Mouse (Mus musculus): Measurements from ENCODE around the gene Mob4. TPM values are rescaled to one million over a fixed set of nuclear protein-coding genes. Genes with fewer than 3 reads are reported as not detected.
A peak's percentile ranks its signal among the peaks of the same experiment; 100 is the strongest.

The Mob4 gene
- total RNA-seq, 1 experiment from 2014 or later: 119 TPM

DNA sequence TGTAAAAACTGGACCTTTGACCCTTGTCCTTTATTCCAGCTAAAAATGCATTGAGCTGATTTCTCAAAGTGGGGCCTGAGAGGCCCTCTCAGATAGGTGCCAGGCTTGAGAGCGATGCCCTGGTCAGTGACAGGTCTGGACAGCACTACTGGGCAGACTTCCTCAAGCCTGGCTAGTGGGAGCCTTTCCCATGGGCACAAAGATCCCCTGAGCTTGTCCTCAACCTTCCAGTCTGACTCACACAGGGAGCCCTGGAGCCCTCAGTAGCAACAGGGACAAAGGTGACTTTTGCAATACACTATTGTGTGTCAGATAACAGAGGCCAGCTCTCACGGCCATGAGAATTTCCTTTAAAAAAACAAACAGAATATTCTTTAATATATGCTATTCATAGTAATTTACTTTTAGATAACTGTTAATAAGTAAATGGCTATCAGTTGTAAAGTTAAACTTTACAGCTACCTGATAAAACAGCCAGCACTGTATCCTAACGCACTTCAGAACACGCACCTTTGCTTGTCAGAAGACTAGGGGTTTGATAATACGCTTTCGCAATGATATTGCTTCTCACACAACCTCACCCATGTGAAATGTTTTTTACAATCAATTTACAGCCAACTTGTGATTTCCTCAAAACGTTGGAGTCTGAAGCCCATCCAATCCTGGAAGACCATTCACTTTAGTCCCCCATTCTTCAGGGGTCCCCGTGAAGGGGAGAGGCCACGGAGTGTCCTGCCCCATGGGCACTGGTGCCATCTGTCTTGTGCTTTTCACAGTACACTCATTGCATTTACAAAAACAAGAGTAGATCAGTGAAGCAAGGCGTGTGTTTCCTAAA, 42.9 kb downstream of the Mob4 start:
- no peak for ATAC-seq (replicated peaks; ENCODE audit: insufficient number of reproducible peaks, low FRiP score, low TSS enrichment, poor library complexity, severe bottlenecking)

DNA sequence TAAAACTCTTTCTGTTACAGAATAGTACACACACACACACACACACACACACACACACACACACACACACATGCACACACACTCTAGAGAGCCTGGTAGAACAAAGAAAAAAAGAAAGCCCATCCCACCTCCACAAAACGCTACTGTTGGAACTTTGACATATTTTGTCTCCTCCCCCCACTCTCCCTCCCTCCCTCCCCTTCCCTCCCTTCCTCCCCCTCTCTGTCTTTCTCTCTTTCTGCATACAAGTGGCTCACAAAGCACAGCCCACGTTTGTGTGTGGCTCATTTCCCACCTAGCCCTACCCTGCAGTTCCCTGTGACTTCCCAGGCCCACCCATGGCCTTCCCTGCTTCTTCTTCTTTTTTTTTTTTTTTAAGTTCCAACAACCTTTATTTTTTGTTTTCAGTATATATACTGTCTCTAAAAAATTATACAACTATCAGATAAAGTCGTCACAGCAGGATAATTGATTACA, 43.6 kb downstream of the Mob4 start:
- ATAC-seq (replicated peaks; ENCODE audit: insufficient number of reproducible peaks, low FRiP score, low TSS enrichment, poor library complexity, severe bottlenecking): no peak

DNA sequence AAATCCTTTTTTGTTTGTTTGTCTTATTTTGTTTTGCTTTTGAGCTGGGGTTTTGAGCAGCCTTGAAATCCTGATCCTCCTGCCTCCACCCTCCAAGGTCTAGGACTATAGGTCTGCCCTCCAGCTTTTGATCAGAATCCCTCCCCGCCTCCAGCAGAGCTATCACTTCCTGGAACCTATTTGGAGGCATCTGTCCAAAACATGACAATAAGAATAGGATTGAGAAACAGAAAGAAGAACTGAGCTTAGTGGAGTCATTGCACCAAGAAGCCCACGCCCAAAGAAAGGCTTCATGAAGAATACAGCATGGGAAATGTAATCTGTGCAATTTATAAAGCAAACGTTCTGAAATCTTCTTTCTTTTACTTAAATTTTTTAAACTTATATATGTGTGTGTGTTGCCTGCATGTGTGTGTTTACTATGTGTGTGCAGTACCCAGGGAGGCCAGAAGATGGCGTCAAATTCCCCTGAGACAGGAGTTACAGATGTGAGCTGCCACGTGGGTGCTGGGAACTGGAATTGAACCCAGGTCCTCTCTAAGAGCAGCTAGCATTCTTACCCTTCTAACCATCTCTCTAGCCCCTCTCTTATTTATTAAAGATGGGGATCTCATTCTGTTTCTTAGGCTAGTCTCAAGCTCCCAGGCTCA, 49.0 kb downstream of the Mob4 start:
- 0 out of 2 replicates have a peak, but pooled peaks have one; percentile 44 for ATAC-seq (replicated peaks; ENCODE audit: insufficient number of reproducible peaks, low FRiP score, low TSS enrichment, poor library complexity, severe bottlenecking)

DNA sequence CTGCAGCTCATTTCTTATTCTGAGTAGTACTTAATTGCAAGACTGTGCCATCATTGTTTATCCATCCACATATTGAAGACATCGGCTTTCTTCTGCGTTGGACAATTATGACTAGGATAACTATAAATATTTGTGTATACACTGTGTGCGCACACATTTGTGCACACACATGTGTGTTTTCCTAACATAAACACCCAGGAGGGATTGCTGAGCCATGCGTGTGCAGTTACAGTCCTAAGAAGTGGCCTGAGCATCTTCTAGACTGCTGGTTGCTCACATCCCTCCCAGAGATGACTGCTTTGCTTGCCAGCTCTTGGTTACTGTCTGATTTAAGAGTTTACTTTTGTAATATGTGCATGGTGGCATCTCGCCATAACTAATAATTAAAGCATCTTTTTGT, 51.4 kb downstream of the Mob4 start:
- ATAC-seq (replicated peaks; ENCODE audit: insufficient number of reproducible peaks, low FRiP score, low TSS enrichment, poor library complexity, severe bottlenecking): no peak

DNA sequence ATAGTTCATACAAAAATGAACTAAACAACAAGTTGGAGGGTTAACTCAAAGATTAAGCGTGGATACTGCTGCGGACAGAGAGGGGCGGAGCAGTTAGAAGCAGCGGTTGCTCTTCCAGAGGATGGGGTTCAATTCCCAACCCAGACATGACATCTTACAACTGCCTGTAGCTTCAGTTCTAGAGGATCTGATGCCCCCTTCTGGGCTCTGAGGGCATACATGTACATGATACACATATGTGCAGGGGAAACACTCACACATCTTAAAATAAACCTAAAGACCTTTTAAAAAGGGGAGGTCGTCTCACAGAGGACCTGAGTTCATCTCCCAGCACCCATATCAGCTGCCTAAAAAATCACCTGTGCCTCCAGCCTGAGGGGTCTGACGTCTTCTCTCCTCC, 54.7 kb downstream of the Mob4 start:
- no peak for ATAC-seq (replicated peaks; ENCODE audit: insufficient number of reproducible peaks, low FRiP score, low TSS enrichment, poor library complexity, severe bottlenecking)

DNA sequence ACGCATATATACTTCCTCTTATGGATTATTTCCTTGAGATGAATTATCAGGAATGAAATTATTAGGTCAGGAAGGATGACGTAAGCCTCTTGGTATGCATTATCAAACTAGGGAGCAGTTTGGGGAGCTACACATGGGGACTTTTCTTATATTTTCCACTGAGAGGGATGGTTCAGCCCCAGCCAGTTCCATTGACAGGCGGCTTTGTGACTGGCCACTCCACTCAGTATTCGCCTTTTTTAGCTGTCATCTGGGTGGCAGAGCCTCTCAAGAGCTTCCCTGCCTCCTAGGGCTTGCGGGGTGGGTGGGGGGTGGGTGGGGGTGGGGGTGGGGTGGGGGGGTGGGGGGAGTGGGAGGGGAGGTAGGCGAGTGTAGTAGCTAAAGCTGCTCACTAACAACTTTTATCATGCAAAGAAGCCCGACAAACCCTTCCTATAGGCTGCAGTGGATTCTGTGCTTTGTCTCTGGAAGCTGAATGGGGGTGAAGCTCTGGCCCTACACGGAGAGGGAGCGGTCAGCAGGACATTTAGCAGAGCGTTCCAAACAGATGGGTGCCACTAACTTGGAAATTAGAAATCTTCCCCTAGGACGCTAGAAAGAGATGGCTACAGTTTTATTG, 55.7 kb downstream of the Mob4 start:
- no peak for ATAC-seq (replicated peaks; ENCODE audit: insufficient number of reproducible peaks, low FRiP score, low TSS enrichment, poor library complexity, severe bottlenecking)

DNA sequence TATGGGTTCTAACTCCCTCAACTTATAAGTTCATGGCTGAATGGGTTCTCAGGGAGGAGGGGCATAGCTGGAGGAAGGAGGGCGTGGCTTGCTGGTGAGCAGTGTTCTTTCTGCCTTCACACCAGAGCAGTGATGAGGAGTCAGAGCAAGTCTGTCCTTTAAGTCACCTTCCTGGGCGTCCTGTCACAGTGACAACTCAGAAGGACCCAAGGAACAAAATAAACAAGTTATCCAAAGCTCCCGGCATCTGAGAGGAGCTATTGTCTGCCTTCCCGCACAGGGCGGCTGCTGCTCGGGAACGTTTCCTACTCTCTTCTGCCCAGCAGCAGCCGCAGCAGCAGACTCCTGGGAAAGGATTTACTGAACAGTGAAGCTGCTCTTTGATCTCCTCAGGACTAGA, 61.0 kb downstream of the Mob4 start:
- no peak for ATAC-seq (replicated peaks; ENCODE audit: insufficient number of reproducible peaks, low FRiP score, low TSS enrichment, poor library complexity, severe bottlenecking)

DNA sequence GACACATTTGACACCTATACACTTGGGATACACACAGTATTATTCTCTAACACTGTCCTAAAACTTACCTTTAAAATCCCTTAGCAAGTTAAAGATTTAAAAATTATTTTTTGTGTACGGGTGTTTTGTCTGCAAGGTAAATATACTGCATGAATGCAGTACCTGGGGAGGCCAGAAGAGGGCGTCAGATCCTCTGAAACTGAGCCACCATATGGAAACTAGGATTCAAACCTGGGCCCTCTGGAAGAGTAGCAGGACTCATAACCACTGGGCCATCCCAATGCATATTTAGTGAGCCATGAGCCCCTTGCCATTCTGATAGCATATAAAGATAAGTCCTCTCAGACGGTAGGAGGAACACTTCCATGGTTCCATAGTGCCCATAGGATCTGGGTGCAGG, 61.8 kb downstream of the Mob4 start:
- ATAC-seq (replicated peaks; ENCODE audit: insufficient number of reproducible peaks, low FRiP score, low TSS enrichment, poor library complexity, severe bottlenecking): no peak

DNA sequence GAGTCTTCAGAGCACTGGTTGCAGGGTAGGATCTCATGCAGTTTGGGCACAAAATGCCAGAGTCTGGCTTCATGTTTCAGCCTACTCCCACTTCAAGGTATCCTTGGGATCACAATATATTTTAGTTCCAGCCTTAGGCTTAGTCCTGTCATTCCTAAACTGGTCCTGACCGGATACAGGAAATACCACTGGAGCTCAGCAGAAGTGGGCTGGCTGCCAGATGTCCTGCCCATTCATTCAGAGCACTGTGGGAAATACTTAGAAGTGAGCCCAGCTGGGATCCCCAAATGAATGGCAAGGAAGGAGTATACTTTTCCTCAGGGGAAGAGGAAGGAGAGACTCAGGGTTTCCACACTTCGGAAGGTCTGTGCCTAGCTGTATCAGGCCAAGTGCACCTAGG, 62.3 kb downstream of the Mob4 start:
- no peak for ATAC-seq (replicated peaks; ENCODE audit: insufficient number of reproducible peaks, low FRiP score, low TSS enrichment, poor library complexity, severe bottlenecking)

DNA sequence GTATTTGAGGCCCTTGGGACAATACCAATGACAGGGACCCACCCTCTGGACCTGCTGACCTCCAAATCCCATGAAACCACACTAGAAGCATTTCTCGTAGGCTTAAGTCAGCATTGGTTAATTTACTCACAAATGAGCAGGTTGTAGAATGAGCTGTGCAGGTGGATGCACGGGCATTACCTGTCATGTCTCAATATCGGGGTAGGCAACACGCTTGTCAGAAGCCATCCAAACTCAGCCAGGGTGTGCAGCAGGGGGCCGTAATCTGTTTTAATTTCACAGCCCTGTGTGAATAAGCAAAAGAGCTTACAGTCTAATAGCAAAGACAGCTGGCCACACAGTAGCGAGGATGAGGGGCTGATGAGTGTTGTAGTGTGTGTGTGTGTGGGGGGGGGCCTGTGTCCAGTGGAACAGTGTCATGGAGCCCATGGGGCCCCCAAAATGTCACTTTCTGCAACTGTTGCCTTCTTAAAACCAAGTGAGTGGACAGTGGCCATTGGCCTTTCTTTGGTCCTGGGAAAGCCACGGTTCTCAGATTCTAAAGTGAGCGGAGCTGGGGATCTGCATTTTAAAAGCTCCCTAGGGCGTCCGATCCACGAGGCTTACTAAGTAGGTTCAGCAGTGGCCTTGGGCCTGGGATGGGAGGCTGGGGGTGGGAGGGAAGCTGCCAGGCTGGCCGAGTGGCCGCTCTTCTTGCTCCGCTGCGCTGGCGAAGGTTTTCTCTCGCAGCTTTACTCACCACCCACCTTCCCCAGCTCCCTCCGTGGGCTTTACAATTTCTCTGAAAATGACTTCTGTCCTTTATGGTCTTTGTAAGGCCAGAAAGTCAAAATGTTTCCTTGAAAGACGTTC, 63.3 kb downstream of the Mob4 start:
- ATAC-seq (replicated peaks; ENCODE audit: insufficient number of reproducible peaks, low FRiP score, low TSS enrichment, poor library complexity, severe bottlenecking): no peak

DNA sequence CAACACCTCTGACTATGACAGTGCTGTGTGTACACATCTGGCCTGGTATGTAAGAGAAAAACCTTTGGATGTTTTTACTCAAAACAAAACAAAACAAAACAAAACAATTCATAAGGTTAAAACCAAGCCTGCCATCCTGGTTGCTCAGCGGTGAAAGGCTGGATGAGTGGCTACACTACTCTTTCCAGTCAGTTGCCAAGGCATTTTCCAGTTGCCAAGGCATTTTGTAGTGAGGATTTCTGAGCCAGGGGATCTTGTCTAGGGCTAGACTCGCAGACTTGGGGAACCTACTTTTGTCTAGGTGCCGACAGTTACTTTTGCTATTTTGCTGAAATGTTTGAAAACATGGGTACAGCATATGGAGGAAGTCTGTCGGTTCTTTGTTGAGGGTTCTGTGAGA, 64.0 kb downstream of the Mob4 start:
- ATAC-seq (replicated peaks; ENCODE audit: insufficient number of reproducible peaks, low FRiP score, low TSS enrichment, poor library complexity, severe bottlenecking): no peak

DNA sequence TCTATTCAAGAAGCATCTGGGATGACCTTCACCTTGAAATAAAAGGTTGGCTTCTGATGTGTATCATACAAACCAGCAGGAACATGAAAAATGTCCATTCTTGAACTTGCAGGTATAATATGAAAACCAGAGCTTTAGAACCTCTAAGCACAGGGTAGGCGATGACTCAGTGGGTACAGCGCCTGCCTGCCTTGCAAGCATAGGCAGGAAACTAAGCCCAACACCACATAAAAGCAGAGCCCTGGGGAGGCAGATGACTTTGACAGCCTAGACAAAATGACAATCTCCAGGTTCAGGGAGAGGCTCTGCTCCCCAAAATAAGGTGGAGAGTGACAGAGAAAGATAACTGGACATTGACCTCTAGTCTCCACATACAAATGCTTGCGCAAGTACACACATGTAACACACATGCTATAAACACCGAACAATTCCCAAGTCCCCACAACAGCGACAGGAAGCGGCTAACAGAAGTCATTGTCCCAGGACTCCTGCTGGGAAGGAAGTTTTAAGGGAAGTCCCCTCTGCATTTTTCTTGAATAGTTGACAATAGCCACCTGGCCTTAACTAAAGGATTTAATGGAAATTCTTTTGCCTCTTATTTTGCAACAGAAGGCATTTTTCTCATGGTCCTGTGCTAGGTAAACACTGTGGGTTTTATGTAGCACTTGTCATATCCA, 65.4 kb downstream of the Mob4 start:
- no peak for ATAC-seq (replicated peaks; ENCODE audit: insufficient number of reproducible peaks, low FRiP score, low TSS enrichment, poor library complexity, severe bottlenecking)

DNA sequence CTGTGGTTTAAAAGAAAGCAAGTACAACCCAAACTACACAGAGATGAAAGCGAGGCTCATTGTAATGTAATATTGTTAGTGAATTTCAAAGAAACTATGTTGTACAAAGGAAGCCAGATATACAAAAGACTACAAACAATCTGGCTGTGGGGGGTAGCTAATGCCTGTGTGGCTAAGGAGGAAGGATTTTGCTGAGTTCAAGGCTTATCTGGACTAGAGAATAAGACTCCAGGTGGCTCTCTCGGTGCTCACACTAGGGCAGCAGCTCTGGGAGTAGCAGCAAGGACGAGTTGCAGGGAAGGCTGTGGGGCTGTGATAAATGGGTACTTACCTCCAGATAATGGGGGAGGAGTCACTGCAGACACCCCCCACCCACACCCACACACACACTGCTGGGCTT, 67.7 kb downstream of the Mob4 start:
- no peak for ATAC-seq (replicated peaks; ENCODE audit: insufficient number of reproducible peaks, low FRiP score, low TSS enrichment, poor library complexity, severe bottlenecking)

DNA sequence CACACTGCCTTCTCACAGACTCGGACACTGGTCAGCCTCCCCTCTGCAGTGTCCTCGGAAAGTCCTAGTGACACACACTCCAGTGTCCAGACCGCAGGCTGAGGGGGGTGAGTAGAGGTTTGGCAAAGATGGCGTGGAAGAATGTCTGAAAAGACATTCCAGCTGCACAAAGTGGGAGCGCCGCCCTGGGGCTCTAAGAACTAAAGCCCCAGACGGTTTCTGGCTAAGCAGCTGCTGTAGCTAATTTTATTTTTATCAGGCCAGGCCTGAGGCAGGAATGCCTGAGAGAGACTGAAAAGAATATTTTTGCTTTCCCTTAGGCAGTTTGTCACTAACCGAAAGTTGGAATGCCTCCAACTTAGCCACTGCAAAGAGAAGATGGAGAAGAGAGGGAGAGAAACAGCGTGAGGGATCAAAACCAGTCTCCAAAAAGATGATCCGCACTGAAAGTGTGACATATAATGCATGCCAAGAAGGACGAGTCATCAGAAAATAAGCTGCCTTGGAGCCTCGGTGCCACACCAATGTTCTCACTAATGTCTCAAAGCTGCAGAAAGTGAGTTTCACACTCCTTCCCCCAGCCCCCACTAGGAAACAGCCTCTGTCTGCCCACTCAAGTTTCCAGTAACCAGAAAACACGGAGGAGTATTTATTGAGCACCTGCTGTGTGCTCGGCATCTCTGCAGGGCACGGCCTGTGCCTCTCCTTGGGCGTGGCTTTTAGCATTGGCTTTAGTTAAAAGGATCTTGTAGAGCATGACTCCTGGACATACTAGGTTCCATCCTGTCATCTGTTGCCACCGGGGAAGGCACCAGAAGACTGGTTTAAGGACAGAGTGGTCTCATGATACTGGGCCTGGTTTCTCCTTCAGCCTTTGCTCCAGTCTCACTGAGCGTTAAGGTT, 71.1 kb downstream of the Mob4 start:
- ATAC-seq (replicated peaks; ENCODE audit: insufficient number of reproducible peaks, low FRiP score, low TSS enrichment, poor library complexity, severe bottlenecking): no peak
